Mouse (Mus musculus) CD4-positive helper T cell, adult 2 months (primary cell): ENCODE data around the gene Acp2.
A peak's percentile ranks its signal among the peaks of the same experiment; 100 is the strongest.
"Not testable (repeated sequence)": the region's sequence is repeated elsewhere in the genome, so short reads cannot be mapped to it uniquely, and the experiment has no call there.

ENCODE experiments used
- DNase-seq: peaks from one replicate; pipeline ENCODE4 v3.0.0-alpha.2; 2012; ENCODE audit warnings: low read depth, missing footprints, low spot score

Acp2 gene

DNA sequence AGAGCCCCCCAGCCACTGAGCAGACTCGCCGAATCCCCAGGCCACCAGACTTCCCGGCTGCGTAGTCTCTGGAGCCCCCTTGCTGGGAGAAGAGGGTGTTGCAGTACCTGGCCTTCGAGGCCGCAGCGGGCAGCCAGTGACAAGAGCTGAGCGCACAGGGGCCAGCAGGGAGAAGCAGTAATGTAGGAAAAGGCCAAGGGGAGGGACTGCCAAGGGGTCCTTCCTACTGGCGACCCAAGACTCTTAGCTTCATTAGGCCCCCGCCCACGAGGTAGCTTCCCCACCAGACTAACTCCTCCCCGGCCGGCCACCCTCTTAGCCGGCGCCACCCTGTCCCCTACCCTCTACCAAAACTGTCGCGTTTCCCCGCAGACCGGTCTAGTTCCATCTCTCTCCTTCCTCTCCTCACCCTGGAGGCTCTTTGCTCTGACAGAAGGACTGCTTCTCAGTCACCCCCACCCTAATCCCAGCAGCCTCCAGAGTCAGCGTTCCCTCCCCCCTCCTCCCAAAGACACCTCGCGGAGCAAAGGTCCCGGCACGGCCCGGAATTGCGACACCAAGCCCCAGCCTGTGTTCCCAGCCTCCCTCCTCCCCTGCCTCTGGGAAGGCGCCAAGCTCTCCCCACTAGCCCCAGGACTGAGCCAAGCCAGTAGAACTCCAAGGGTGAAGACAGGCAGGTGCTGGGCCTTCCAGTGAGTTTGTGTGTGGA is 7.9 kb upstream of the Acp2 start:
- DNase-seq = peak; percentile 56

DNA sequence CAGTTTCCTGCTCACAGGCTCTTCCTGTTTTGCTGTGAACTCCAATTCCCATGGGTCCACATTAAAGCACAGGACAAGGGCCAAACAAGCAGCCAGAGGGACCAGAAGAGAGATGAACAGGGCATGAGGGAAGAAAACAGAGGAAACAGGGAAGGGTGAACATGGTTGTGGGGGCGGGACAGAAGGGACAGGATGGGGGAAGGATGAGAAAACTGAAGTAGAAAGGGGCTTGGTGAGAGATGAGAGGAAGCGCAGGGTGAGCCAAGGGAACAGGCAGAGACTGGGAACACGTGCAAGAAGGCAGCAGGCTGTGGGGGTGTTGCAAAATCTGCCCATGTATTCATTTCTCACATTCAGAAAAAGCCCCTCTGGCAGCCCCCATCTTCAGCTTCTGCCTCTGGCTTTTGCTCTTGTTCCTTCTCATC is 6.1 kb upstream of the Acp2 start:
- DNase-seq = no peak

GRCm38 (mm10) chr2:91198888-91199287 is 3.8 kb upstream of the Acp2 start:
- DNase-seq = no peak

- no peak for DNase-seq
Observed at GRCm38 (mm10) chr2:91202972-91203656, 429 bp downstream of the Acp2 start.

DNA sequence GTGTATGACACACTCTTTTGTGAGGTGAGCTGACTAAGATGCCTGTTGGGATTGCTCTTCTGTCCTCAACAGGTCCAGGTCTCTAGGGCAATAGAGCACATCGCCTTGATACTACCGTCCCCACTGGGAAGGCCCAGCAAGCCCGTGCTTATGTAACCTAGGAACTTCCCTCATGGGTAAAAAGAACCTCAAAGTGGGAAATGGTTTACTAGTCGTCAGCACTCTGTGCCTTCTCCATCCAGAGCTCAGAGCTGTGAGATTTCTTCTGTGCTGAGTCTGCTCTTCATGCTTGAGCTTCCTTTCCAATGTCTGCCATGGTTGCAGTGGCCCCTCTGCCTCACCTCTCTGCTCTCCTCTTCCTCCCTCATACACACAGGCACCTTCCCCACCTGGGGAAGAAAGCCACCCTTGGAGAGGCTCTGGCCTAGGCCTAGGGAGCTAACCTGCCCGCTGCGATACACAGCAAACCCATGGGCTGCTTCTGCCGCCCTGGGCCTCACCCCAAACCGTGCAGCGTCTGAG is 3.6 kb downstream of the Acp2 start:
- DNase-seq = no peak

GRCm38 (mm10) chr2:91213311-91213710 is 10.6 kb downstream of the Acp2 start:
- DNase-seq = no peak

DNA sequence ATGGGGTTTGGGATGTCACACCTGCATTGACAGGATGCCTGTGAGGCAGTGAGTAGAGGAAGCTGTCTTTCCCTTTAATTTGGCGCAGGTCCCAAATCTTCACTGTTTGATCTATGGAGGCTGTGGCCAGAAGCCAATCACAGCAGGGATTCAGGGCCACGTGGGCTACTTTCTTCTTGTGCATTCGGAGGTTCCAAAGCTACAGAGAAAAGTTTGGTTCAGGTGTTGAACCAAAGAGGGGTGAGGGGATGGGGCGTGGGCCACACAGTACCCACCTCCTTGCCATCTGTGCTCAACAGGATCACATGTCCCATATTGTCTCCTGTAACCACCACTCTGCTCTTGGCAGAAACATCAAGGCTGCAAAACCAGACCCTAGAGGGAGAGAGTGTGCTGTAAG is 14.3 kb downstream of the Acp2 start:
- peak; percentile 63 for DNase-seq

- no peak for DNase-seq
Observed at GRCm38 (mm10) chr2:91220501-91220900, 17.8 kb downstream of the Acp2 start.

GRCm38 (mm10) chr2:91223614-91224013 is 20.9 kb downstream of the Acp2 start:
- DNase-seq = no peak

DNA sequence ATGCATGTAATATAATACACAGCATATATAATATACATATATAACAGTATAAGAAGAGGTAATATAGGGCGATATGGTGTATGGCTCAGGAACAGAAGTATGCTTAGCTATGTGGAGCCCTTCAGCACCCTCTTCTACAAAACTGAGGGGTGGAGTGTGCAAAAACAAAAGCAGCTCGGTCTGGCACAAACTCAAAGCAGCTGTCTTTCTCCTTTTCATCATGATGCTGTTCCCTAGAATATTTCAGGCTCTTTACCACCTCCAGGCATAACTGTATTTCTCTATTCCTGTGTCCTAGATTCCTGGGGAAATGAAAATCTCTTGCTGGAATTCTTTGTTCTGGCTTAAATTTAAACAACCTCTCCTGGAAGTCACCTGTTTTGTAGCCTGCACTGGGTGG is 27.1 kb downstream of the Acp2 start:
- no peak for DNase-seq

DNA sequence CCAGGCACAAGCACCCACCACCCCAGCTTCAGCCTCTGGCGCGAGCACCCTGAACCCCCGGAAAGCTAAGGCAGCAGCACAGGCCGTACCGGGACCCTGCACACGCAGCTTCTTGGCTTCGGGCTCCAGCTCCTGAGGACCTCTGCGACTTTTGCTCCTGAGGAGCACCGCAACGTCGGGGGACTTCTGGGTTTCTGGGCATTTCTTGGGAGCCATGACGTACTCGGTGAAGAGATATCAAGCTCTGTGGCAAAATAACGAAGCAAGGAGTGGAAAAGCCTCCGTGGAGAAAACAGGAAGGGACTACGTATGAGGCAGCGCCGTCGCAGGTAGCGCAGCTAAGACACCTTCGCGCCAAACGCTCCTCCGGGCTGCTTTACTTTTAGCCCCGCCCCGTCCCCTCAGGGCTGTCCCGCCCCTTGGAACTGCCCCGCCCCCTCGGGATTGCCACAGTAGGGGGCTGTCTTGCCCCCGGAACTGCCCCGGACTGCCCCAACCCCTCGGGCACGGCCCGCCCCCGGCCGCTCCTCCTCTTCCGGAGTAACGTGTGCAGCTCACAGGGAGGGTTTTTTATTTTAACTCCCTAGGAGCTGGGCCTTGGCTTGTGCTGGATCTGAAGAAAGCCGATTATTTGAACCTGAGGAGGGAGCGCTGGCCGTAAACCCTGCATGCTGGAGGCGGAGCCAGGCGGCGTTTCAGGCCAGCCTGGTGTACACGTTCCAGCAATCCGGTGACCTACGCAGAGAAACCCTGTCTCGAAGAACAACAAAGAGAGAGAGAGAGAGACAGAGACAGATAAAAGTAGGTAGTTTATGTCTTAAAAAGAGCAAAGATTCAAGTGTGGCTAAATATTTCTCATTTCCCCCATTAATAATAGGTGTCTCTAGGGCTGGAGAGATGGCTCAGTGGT is 34.2 kb downstream of the Acp2 start, which contains the start of gene Ddb2:
TSS of gene Ddb2 (minus strand) at position 382 of the 910 bp plus-strand sequence.
- peak; percentile 98 for DNase-seq

GRCm38 (mm10) chr2:91237511-91238080 is 34.9 kb downstream of the Acp2 start:
- not testable (repeated sequence) for DNase-seq

GRCm38 (mm10) chr2:91242547-91242946 is 39.9 kb downstream of the Acp2 start:
- DNase-seq = peak; percentile 36

- no peak for DNase-seq
Observed at GRCm38 (mm10) chr2:91243416-91243815, 40.7 kb downstream of the Acp2 start.

GRCm38 (mm10) chr2:91244557-91245228 is 42.0 kb downstream of the Acp2 start:
- DNase-seq = no peak

DNA sequence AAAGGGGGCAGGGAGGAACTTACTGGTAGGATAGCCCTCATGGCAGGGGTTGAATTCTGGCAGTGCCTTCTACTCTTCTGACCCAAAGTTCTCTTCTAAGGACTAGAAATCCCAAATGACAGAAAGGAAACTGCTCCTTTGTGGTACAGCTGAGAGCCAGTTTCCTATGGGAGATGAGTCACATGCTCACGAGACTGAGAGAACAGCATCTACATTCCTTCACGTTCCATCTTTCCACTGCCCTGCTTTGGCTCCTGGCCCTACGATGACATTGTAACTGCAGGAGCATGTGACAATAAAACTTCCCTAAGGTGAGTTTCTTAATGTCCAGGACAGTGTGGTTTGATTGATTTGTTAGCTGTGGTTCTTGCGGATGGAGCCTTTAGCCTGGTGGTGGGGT is 45.7 kb downstream of the Acp2 start:
- DNase-seq = no peak

- DNase-seq = no peak
Observed at GRCm38 (mm10) chr2:91252001-91252400, 49.3 kb downstream of the Acp2 start.

DNA sequence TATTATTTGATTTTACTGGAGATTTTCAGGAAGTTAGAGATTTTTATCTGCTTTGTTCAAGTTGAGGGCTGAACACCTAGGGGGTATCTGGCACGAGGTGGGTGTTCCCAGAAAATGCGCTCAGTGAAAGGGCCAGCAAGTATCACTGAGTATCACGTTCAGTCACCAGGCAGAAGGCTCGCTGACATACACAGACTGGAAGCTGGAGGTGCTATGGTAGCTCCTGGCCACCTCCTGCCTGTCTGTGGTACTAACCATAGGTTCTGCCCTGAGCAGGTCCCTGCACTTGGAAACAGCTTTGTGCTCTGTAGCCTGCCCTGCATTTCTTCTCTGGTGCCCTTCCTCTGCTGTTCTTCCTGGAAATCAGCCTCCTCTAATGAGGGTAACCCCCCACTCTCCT is 49.8 kb downstream of the Acp2 start:
- DNase-seq = no peak

GRCm38 (mm10) chr2:91254725-91255380 is 52.2 kb downstream of the Acp2 start:
- no peak for DNase-seq

- peak; percentile 15 for DNase-seq
Observed at GRCm38 (mm10) chr2:91255661-91256150, 53.0 kb downstream of the Acp2 start, which contains the start of gene Pacsin3. TSS of gene Pacsin3 (plus strand) at chr2:91255954.
